Mouse (Mus musculus) intestine, embryonic 15.5 days (tissue): ENCODE results near the gene B3gnt7. TPM values are rescaled to one million over a fixed set of nuclear protein-coding genes. Genes with fewer than 3 reads are reported as not detected.
A peak's percentile ranks its signal among the peaks of the same experiment; 100 is the strongest.

Experiments used
- ATAC-seq: fragments of 200-750 bp; cut with Nextera tagmentation; 2 replicates; pipeline ENCODE4 v1.8.0; 2017; ENCODE audit warnings: moderate TSS enrichment, moderate library complexity
- H3K27ac ChIP-seq: fragments of 300-500 bp; sonication (generic); 2 replicates; pipeline ENCODE4 v1.5.1; 2015; ENCODE audit warnings: mild to moderate bottlenecking, inconsistent platforms
- H3K27me3 ChIP-seq: fragments of 300-500 bp; sonication (generic); replicated peaks from 2 replicates; pipeline ENCODE4 v1.6.1; 2015; ENCODE audit warnings: inconsistent platforms
- H3K36me3 ChIP-seq: fragments of 300-500 bp; sonication (generic); 2 replicates; pipeline ENCODE4 v1.6.1; 2015; ENCODE audit warnings: inconsistent platforms
- H3K4me1 ChIP-seq: fragments of 300-500 bp; sonication (generic); replicated peaks from 2 replicates; pipeline ENCODE4 v1.6.1; 2015; ENCODE audit warnings: inconsistent platforms
- H3K4me2 ChIP-seq: fragments of 300-500 bp; sonication (generic); replicated peaks from 2 replicates; pipeline ENCODE4 v1.6.1; 2015; ENCODE audit warnings: mild to moderate bottlenecking, inconsistent platforms
- H3K4me3 ChIP-seq: fragments of 300-500 bp; sonication (generic); replicated peaks from 2 replicates; pipeline ENCODE4 v1.5.1; 2015; ENCODE audit warnings: inconsistent platforms
- H3K9ac ChIP-seq: fragments of 300-500 bp; sonication (generic); 2 replicates; pipeline ENCODE4 v1.6.1; 2015; ENCODE audit warnings: inconsistent platforms
- H3K9me3 ChIP-seq: fragments of 300-500 bp; sonication (generic); 2 replicates; pipeline ENCODE4 v1.6.1; 2016; ENCODE audit warnings: inconsistent platforms
- WGBS: fragments of 180-500 bp; shearing (Covaris S2); methylation state at CpG from one replicate; pipeline ENCODE4 v1.1.7; 2015; 5-methylcytosine and 5-hydroxymethylcytosine counted together
- polyA plus RNA-seq: library from polyadenylated mRNA; unstranded; fragments of >200 nt; fragmentation: Nextera tagmentation; extraction: Ambion mirVana; gene quantifications from 2 replicates; pipeline ENCODE4 v1.2.1, GENCODE M21; 2015

Gene B3gnt7
- polyA plus RNA-seq: 6.6 and 7.2 TPM in 2 replicates

GRCm38 (mm10) chr1:86302532-86302931, at the start of gene B3gnt7:
Gene B3gnt7 (plus strand): TSS chr1:86302832.
- Histone ChIP-seq H3K27ac (no peak within 1 kb of the TSS), H3K4me2 (peak within 1 kb of the TSS; percentile 98), H3K9me3 (no peaks in the 10 kb centered on the region), H3K4me3 (peak within 1 kb of the TSS; percentile 66), H3K9ac (peak within 1 kb of the TSS; percentile 64), H3K27me3 (peaks cover 22% of the 10 kb centered on the region), H3K36me3 (no peaks in the 10 kb centered on the region), H3K4me1 (peaks cover 16% of the 10 kb centered on the region)
- no peak for ATAC-seq
- WGBS: 42% methylated on average over 6 of the region's 6 CpGs

DNA sequence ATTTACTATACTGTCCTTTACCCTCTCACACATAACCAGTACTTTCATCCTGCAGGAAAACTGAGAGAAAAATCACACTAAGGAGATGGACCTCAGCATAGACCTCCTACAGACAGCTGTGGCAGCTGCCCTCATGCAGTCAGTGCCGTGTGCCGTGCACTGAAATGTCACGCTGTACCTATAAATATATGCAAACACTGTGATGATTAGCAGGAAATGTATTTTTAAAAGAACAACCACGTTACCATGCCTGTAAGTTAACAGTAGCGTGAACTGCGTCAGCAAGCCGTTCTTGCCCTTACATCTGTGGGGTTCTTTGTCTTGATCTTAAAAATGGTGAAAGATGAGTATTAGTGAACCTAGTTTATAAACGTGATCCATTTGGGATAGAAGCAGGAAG, 49.2 kb upstream of the B3gnt7 start:
- no peaks in the 10 kb centered on the region for H3K9me3 ChIP-seq
- WGBS: 82% methylated on average over 8 of the region's 8 CpGs
- H3K36me3 ChIP-seq: no peaks in the 10 kb centered on the region
- ATAC-seq: no peak
- no peaks in the 10 kb centered on the region for H3K4me1 ChIP-seq
- no peak overlapping the region for H3K4me2 ChIP-seq
- no peaks in the 10 kb centered on the region for H3K27me3 ChIP-seq
- no peak overlapping the region for H3K9ac ChIP-seq
- no peak overlapping the region for H3K27ac ChIP-seq
- H3K4me3 ChIP-seq: no peak overlapping the region

DNA sequence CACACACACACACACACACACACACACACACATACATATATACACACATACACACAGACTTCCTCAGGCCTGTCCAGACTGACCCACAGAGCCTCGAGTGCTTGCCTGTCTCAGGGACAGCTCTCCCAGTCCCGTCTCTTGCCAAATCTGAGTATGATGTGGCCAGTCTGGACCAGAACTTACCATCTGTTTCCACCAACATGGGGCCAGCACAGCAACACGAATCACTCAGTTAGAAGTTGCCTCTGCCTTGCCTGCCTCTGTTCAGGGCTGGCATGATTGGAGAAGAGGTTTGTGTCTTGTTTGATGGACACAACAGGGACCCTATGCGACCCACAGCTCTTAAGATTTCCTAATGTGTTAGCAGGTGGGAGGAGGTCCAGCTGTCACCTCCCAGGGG, 46.3 kb upstream of the B3gnt7 start:
- H3K9me3 ChIP-seq: no peaks in the 10 kb centered on the region
- H3K27ac ChIP-seq: no peak overlapping the region
- H3K9ac ChIP-seq: no peak overlapping the region
- H3K4me1 ChIP-seq: no peaks in the 10 kb centered on the region
- H3K4me3 ChIP-seq: no peak overlapping the region
- 69% methylated on average over 4 of the region's 4 CpGs for WGBS
- no peak for ATAC-seq
- H3K4me2 ChIP-seq: no peak overlapping the region
- H3K27me3 ChIP-seq: no peaks in the 10 kb centered on the region
- no peaks in the 10 kb centered on the region for H3K36me3 ChIP-seq

DNA sequence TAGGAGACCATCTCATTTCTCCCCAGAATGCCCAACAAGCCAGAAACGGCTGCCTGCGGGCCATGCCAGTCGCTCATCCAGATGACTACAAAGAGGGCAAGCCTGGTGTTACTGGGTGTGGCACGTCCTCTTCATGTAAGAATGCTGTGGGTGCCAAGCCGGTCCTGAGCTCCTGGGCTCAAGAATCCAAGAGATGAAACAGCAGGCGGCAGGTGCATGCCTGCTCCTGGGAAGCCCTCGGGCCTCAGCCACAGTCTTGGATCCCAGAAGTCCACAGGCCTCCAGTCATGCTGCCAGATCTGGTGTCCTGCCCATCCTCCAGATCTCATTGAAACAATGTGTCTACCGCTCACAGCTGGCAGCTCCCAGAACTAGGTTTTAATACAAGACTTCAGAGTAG, 45.4 kb upstream of the B3gnt7 start:
- no peak overlapping the region for H3K4me3 ChIP-seq
- no peak for ATAC-seq
- no peaks in the 10 kb centered on the region for H3K27me3 ChIP-seq
- H3K9ac ChIP-seq: no peak overlapping the region
- H3K36me3 ChIP-seq: no peaks in the 10 kb centered on the region
- 92% methylated on average over 8 of the region's 8 CpGs for WGBS
- no peaks in the 10 kb centered on the region for H3K4me1 ChIP-seq
- H3K4me2 ChIP-seq: no peak overlapping the region
- H3K9me3 ChIP-seq: no peaks in the 10 kb centered on the region
- H3K27ac ChIP-seq: no peak overlapping the region

DNA sequence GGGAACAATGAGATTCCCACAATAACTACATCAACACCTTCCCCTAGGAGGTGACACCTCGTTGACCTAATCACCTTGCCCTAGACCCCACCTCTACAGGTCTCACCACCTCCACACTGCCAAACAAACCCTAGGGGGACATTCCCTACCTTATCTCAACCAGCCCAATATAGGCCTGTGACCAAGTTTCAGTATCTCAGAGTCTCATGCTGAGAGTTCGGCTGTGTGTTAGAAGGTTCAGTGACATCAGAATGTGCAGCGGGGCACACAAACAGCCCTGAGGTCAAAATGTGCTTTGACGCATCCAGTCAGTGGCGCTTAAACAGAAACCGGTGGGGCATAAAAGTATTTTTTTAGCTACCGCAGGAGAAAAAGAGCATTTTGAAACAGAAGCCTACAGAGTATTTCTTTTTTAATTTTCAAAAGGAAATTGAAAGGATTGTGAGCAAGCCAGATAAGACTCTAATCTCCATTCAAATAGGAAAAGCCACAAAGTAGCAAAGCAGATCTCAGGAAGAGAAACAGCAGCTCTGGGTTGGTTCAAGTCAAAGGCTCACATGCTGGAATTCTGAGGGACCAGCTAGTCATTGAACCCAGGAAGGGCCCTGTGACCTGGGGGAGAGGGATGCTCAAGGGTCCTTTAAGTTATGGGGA, 44.3 kb upstream of the B3gnt7 start:
- Histone ChIP-seq H3K27me3 (no peaks in the 10 kb centered on the region), H3K27ac (no peak overlapping the region), H3K4me2 (no peak overlapping the region), H3K36me3 (no peaks in the 10 kb centered on the region), H3K9ac (no peak overlapping the region), H3K4me3 (no peak overlapping the region), H3K4me1 (no peaks in the 10 kb centered on the region), H3K9me3 (no peaks in the 10 kb centered on the region)
- WGBS: 86% methylated on average over 7 of the region's 7 CpGs
- ATAC-seq: no peak

DNA sequence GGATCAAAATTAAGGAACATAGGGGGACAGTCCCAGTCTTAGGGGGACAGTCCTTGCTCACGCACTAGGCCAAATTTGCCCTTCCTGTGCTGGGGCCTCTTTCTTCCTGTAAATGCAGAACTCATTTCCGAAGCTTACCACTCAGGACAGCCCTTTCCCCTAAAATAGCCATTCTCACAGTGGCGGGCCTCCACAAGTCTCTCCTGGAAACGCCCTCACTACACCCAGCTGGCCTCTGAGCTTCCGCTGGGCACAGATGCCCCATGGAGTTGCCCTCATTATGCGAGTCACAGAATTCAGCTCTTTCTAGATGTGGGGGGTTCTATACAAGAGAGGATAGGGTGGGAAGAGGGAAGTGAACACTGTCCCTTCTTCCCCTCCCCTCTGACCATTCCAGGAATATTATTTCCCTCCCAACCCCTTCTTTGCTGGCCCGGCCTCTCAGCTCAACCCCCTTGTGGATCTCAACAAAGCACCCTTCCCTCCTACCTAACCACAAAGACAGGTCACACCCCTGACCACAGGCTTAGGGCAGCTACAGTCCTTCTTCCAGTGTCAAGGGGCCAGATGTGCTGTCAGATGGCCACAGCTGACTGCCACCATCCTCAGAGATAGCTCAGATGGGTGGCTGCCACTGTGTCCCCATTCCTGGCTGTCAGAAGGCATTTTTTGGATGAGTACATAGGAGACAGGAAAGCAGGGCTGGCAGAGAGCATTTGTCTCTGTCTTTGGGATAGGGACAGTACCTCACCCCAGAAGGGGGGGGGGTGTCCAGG, 38.9 kb upstream of the B3gnt7 start:
- WGBS: 75% methylated on average over 7 of the region's 7 CpGs
- Histone ChIP-seq H3K4me2 (no peak overlapping the region), H3K9me3 (no peaks in the 10 kb centered on the region), H3K4me1 (0 out of 2 replicates have a peak, but pooled peaks cover 2% of the 10 kb centered on the region), H3K4me3 (no peak overlapping the region), H3K27me3 (no peaks in the 10 kb centered on the region), H3K36me3 (no peaks in the 10 kb centered on the region), H3K27ac (no peak overlapping the region), H3K9ac (no peak overlapping the region)
- no peak for ATAC-seq

DNA sequence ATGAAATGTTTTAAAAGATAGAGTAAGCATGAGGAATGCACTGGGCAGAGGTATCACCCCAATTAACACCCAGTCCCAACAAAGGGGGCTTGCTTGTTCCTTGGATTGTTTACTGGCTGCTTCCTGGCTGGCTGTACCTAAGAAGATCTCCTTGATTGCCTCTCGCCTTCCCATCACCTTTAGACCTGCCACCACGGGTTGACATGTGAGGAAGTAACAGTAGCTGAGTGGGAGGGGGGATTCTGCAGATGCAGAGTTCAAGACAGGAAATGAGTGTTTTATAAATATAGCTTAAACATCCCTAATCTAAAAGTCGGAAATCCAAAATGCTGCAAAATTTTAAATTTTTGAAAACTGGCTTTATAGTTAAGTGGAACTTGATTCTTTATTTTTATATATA, 37.6 kb upstream of the B3gnt7 start:
- Histone ChIP-seq H3K27me3 (no peaks in the 10 kb centered on the region), H3K9ac (no peak overlapping the region), H3K4me3 (no peak overlapping the region), H3K4me2 (no peak overlapping the region), H3K4me1 (0 out of 2 replicates have a peak, but pooled peaks cover 9% of the 10 kb centered on the region), H3K9me3 (no peaks in the 10 kb centered on the region), H3K36me3 (no peaks in the 10 kb centered on the region), H3K27ac (no peak overlapping the region)
- WGBS: 45% methylated on average over 3 of the region's 3 CpGs
- no peak for ATAC-seq

DNA sequence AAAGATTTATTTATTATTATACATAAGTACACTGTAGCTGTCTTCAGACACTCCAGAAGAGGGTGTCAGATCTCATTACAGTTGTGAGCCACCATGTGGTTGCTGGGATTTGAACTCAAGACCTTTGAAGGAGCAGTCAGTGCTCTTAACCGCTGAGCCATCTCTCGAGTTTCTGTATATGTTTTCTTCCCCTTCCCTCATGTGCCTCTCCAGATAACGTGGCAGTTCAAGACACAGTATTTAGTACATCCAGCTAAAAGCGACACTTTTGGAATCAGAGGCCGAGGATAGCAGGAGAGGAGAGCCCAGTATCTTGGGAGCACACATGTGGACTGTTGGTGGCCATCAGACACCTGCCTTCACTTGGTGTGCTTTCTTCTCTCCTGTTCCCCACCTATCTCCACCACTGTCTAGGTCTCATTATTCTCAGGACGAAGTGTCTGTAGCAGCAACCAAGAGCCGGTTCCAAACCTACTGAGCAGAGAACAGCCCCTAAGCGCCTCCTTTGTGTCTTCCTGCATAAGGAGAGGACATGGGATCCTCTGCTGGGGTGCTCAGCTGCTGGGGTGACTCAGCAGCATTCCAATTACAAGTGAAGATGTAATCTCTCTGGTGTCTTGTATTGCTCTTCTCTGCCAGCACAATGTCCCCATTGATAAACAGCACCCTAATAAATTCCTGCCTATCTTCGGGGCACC, 34.0 kb upstream of the B3gnt7 start:
- no peaks in the 10 kb centered on the region for H3K36me3 ChIP-seq
- WGBS: 81% methylated on average over 9 of the region's 9 CpGs
- H3K27me3 ChIP-seq: no peaks in the 10 kb centered on the region
- H3K4me2 ChIP-seq: no peak overlapping the region
- H3K27ac ChIP-seq: 0 out of 2 replicates have a peak overlapping the region, but pooled peaks have one; percentile 13
- peak; percentile 39 for ATAC-seq
- no peaks in the 10 kb centered on the region for H3K9me3 ChIP-seq
- peaks cover 14% of the 10 kb centered on the region; the same call in 1 of the 2 replicates for H3K4me1 ChIP-seq
- H3K9ac ChIP-seq: no peak overlapping the region
- H3K4me3 ChIP-seq: no peak overlapping the region

DNA sequence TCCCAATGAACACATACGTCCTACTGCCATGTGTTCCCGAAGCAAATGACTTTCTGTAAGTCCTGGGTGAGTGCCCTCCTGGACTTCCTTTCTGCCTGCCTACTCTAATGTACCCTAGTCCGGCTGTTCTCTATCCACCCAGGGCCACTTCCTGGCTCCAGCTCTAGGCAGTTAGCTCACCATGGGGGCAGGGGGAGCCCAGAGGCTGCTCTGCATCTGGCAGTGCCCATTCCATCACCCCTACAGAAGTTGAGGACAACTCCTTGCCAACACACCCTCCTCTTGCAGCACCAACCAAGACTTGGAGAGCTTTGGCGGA, 33.5 kb upstream of the B3gnt7 start:
- peak; percentile 52 for ATAC-seq
- no peak overlapping the region for H3K4me3 ChIP-seq
- H3K4me2 ChIP-seq: no peak overlapping the region
- H3K27ac ChIP-seq: peak overlapping the region; percentile 13; the same call in 1 of the 2 replicates
- H3K9me3 ChIP-seq: no peaks in the 10 kb centered on the region
- H3K9ac ChIP-seq: no peak overlapping the region
- no peaks in the 10 kb centered on the region for H3K36me3 ChIP-seq
- WGBS: 60% methylated on average over 4 of the region's 4 CpGs
- H3K27me3 ChIP-seq: no peaks in the 10 kb centered on the region
- H3K4me1 ChIP-seq: peaks cover 14% of the 10 kb centered on the region; the same call in 1 of the 2 replicates

DNA sequence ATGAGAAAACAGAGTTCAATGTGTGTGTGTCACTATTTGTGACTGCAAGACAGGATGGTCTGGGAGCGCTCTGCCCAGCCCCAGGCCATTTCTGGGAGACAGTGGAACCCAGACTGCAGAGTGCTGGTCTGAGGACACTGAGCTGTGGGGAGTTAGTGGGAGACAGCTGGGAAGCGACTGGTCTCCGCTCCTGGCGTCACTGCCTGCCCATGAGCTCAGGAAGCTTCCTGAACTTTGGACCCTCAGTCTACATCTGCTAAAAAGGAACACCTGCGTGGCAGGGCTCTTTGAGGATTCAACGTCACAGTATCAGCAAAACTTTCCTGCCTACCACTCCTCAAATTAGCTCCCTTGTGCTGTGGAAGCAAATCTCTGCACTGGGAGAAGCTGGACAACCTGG, 30.9 kb upstream of the B3gnt7 start:
- Histone ChIP-seq H3K4me3 (no peak overlapping the region), H3K9ac (no peak overlapping the region), H3K4me1 (peaks cover 14% of the 10 kb centered on the region; the same call in 1 of the 2 replicates), H3K27ac (no peak overlapping the region), H3K27me3 (no peaks in the 10 kb centered on the region), H3K4me2 (no peak overlapping the region), H3K9me3 (no peaks in the 10 kb centered on the region), H3K36me3 (no peaks in the 10 kb centered on the region)
- WGBS: 55% methylated on average over 6 of the region's 6 CpGs
- ATAC-seq: peak; percentile 70

DNA sequence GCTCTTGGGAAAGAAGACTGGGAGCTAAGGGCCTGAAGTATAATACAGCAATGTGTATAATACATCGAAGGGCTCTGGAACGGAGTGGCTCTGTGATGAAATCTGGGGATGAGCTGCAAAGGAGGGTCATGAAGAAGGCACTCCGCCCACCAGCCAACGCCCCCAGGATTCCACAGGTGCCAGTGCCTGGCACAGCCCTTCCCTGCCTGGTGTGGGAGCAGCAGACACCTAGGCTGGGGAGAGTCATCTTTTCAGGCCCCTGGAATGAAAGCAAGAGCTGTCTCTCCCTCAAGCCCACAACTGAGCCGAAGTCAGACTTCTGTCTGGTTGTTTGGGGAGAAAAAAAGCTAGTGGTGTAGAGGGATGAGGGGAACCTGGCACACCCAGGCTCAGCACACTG, 25.6 kb upstream of the B3gnt7 start:
- Histone ChIP-seq H3K4me3 (no peak overlapping the region), H3K9ac (no peak overlapping the region), H3K36me3 (no peaks in the 10 kb centered on the region), H3K9me3 (no peaks in the 10 kb centered on the region), H3K4me1 (0 out of 2 replicates have a peak, but pooled peaks cover 3% of the 10 kb centered on the region), H3K27me3 (no peaks in the 10 kb centered on the region), H3K4me2 (no peak overlapping the region), H3K27ac (no peak overlapping the region)
- ATAC-seq: peak; percentile 22; the same call in 1 of the 2 replicates
- 78% methylated on average over 5 of the region's 5 CpGs for WGBS

GRCm38 (mm10) chr1:86281781-86282536, 20.7 kb upstream of the B3gnt7 start:
- Histone ChIP-seq H3K36me3 (no peaks in the 10 kb centered on the region), H3K9me3 (no peaks in the 10 kb centered on the region), H3K27me3 (no peaks in the 10 kb centered on the region), H3K9ac (no peak overlapping the region), H3K4me1 (0 out of 2 replicates have a peak, but pooled peaks cover 2% of the 10 kb centered on the region), H3K4me2 (no peak overlapping the region), H3K4me3 (no peak overlapping the region), H3K27ac (no peak overlapping the region)
- ATAC-seq: peak; percentile 68
- 73% methylated on average over 11 of the region's 11 CpGs for WGBS
